Mouse (Mus musculus) mouse embryonic stem cell (cell line): ENCODE data around the gene Stx16.

ENCODE experiments used
- in situ Hi-C, 2 experiments: fragments of 300-500 bp; cut with MboI; formaldehyde crosslinking; loops; 1 replicate in 1 of 2; 3 replicates in 1 of 2; pipeline ENCODE4 v1.14.3; 2019 to 2020; ENCODE audit warnings: low sequenced_read_pairs in 2 of 2, low pct_unique_long_range_greater_than_20kb in 1 of 2, mixed read lengths in 1 of 2; ENCODE audit not compliant: unreplicated experiment in 1 of 2

Stx16 gene

DNA sequence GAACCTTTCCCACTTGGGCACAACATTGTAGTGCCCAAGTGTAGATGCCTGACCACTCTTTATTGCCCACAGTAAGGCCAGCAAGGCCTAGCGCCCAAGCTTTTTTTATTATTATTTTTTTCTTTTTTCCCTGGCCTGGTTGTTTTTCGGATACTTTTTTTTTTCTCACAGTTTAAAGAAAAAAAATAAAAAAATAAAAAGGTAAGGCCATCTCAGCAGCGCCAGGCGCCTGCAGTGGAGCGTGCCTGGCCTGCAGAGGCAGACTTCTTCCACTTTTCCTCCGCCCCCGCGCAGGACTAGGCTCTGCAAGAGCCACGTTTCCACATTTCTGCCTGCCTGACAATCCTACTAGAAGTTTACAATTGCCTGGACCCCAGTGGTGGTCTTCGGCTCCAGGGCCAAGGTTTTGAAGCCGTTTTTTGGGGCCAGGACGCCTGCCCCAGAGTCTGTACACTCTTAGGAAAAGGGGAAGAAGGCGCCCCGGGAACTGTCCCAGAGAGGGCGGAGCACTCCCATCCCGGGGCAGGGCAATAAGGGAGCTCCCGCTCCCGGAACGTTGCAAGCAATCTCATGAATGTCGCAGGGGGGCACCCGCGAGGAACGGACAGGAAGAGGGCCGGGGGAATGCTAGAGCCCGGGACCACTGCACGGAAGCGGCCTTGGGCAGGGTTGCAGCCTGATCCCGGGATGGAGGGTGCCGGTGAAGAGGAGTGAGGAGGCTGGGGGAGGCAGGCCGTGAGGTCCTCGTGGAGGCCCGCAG, at the start of gene Stx16:
Gene Stx16, plus strand, starts transcription at position 636 of the 760 bp plus-strand sequence.
- in situ Hi-C loops: no loop called here

- in situ Hi-C loops: no loop called here
Measured at GRCm38 (mm10) chr2:174026406-174026805, 49.7 kb upstream of the Stx16 start.

DNA sequence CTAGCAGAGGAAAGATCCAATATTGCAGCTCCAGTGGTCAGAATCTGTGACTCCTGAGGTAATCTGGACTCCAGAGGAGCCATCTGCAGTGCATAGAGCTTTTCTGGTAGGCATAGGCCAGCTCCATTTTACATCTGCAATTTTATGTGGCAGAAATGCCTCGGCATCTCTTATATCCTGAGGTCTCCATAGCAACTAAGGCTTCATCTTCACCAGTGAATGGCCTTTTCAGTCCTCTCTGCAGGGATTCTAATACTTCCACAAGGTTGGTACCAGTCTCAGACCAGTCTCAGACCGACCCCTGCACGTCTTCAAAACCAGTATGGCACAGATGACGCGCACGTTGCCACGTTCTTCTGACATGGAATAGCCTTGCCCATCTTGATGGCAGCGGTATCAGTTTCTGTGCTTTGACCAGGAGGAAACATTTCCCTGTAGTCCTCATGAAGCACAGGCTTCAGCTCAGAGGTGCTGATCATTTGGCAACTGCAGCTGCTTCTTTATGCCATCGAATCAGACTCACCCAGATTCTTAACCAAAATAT, 42.8 kb upstream of the Stx16 start:
- in situ Hi-C loops: no loop called here

DNA sequence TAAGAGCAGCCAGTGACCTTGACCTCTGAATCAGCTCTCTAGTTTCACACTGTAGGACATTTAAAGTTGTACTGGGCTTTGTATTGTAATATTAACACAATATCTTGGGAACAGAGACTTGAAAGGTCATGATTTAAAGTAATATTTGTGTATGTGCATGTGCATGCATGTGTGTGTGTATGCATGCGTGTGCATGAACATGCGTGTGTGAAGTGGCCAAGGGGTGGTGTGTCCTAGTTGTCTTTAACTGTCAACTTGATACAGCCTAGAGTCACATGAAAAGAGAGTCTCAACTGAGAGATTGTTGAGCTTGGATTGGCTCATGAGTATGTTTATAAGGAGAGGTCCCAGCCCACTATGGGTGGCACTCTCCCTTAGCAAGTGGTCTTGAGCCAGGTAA, 28.5 kb upstream of the Stx16 start:
- in situ Hi-C loops: no loop called here

DNA sequence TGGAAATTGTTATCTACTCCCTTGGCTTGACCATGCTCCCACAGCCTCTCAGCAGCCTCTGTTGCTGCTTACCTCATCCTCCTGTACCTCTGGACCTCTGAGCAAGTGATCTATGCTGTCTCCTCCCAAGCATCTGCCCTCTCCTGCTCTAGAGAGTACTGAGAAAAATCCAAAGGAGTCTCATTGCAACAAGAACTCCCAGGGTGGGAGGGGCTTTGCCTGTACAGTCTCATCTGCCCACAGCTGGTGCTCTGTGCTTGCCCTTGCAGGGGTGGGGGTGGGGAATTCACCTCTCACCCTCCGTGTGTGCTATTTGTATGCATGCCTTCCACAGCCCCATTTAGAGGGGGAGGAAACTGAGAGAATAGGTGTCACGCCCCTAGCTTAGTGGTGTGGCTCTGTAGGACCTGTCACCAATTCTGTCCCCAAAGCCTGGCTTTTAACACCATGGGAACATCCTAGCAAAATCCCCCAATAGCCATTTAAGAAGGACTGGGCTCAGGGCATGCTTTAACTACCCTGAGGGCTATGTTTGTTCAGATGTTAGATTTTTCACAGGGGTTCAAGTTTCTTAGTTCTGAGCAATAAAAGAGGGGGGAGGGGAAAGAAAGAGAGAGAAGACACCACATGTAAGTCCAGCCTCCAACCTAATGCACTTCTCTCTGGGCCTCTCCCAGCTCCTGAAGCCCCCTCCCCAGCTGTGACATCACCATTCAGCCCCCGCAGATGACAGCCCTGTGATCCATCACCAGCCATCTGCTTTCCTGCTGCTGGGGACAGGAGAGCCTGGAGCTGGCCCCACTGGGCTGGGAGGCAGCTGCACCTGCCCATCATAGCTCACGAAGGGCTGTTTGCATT, 26.4 kb upstream of the Stx16 start:
- in situ Hi-C loops: no loop called here

DNA sequence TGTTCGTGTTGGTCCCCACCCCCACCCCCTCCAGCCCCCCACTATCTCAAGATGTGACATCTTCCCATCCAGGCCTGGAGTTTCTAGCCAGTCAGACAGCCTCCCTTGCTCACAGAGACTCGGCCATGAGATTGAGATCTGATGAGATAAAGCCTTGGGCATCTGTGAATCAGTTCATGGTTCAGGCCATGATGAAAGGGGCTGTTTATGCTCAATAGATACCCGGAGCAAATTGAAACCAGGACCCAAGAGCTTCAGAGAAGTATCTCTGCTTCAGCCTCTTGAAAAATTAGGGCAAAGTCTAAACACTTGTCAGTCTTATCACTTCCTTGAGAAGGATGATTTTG, 25.8 kb upstream of the Stx16 start:
- in situ Hi-C loops: no loop called here

GRCm38 (mm10) chr2:174051081-174051481, 25.0 kb upstream of the Stx16 start:
- in situ Hi-C loops: no loop called here

- in situ Hi-C loops: no loop called here
Measured at GRCm38 (mm10) chr2:174054496-174054895, 21.6 kb upstream of the Stx16 start.

- in situ Hi-C loops: no loop called here
Measured at GRCm38 (mm10) chr2:174057730-174058129, 18.4 kb upstream of the Stx16 start.

DNA sequence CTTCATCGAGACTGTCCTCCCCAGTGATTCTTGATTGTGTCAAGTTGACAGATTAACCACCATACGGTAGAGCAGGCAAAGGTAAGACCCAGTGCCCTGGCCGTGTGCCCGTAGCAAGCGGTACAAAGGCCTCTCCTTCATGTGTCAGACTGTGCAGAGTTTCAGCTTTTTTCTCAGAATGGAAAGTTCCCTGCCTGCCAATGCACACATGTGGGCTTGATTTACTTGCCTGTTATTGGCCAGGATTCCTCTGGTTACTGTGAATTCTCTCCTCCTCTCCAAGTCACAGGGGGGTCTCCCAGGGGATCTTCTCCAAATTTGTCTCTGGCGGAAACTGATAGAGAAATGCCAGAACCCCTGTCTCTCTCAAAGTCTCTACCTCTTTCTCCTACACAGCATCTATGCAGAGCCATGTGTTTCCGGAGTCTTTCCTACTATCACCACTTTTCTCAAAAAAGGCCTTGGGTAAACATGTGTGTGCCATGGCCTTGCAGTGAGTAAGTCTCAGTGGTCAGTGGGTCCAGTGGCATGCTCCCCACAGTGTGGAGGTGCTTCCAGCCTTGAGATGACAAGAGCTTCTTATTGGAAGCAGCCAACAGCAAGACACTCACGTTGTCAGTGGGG, 17.7 kb upstream of the Stx16 start:
- in situ Hi-C loops: no loop called here

DNA sequence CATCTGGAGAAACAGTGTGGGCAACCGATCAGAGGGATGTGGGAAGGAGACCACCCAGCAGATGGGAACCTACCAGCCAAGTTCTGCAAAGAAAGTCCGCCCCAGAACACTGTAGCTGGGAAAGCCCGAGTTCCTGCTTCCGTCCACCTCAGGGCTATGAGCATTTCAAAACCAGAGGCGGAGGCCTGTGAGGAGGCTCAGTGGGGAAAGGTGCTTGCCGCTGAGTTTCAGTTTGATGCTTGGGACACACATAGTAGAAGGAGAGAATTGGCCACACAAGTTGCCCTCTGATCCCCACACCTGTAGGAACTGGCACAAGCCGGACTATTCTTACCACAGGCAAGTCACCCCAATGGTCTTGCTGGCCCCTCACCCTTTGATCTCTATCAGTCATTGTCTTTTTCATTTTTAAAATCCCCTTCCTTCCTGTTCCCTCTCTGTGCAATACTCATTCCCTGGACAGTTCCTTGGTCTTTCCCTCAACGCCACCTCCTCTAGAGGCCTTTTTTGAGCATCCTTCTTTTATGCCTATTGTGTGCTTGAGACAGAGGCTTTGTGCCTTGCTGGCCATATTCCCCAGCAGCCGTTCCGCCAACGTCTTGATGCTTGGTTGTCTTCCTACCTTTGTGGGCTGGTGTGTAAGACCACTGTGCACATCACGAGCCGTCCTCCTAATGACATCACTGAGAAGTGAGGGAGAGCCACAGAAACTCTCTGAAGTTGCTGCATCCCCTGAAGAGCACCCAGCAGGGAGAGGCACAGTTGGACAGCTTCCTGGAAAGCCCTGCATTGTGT, 16.3 kb upstream of the Stx16 start:
- in situ Hi-C loops: no loop called here

DNA sequence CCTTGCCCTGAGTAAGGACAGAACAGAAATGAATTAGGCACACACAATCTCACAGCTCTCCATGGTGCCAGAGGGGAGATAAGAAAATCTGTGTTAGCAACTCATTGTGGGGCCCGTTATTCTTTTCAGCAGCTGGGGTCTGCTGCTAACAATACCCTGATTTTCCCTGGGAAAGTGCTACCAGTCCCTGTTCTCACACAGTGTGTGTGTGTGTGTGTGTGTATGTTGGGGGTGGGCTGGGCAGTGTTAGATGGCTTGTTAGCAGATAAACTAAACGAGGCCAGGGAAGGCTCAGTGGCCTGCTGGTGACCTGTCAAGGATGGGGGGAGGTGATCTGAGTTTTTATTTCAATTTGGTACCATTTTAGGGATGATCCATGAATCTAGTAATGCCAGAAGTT, 14.9 kb upstream of the Stx16 start:
- in situ Hi-C loops: no loop called here

DNA sequence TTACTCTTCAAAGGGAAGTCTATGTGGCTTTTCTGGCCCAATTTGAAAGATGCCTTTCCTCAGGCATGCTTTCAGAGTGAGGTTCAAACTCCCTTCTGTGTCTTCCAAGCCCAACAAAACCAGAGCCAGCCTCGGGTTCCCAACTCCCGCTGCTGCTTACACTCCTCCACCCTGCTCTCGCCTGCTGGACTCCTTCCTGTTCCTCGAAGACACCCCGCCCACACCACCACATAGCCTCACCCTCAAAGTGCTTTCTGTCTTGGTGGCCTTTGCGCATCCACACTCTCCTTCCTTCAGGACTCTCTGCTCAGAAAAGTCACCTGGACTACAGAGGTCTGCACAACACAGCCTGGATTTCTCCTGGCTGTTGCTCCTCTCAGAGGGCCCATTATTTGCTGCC, 13.0 kb upstream of the Stx16 start:
- in situ Hi-C loops: no loop called here

DNA sequence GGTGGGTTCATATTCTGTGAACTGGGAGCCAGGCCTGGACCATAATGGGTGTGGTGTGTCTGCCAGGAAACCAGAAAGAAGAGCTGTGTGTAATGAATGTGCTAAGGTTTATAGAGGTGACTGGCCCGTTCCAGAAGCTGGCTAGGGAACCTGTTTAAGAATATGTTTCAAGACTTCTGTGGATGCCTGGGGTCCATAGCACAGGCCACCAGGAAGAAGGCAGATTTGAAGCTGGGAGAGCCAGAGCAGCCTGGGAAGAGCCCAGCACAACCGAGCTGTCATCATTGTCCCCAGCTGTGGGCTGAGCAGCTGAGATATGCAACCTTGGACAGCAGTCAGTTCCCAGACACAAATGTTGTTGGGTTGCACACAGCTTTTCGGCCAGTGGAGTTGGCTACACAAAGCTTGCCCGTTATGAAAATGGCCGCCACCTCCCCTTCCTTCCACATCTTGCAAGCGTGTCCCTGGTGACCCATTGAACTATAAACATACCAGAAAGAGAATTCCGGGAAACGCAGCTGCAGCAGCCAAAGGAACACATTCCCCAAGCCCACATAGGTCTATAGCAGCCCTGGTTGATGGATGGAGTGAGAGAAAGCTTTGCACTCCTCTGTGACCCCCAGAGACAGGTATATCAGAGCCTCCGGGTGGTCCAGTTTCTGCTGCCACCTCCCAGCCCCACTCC, 12.4 kb upstream of the Stx16 start:
- in situ Hi-C loops: no loop called here

DNA sequence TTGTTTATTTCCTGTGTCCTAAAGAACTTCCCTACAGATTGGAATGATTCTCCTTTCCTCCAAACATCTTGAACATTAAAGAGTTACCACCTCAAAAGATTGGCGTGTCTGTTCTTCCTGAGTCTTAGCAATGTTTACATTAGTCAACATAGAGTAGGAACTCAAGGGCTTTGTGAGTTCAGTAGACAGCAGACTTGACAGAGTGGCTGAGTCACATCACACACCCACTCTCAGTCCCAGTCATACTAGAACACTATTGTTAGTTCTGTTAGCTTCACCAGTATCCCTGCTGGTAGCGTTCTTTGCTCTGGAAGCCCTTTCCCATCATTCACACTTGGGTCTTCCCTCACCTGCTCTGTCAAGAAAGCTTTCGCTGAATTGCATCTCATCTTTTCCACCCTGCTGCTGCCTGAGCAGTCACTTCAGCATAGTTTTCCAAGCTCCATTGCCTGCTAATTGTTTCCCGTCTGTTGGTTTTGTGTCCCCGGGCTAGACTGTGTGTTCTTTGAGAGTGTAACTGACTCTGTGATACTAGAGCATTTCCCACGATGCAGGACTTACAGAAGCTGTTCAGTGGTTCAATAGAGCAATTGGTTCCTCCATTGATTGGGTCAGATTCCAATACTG, 8.2 kb upstream of the Stx16 start:
- in situ Hi-C loops: no loop called here

DNA sequence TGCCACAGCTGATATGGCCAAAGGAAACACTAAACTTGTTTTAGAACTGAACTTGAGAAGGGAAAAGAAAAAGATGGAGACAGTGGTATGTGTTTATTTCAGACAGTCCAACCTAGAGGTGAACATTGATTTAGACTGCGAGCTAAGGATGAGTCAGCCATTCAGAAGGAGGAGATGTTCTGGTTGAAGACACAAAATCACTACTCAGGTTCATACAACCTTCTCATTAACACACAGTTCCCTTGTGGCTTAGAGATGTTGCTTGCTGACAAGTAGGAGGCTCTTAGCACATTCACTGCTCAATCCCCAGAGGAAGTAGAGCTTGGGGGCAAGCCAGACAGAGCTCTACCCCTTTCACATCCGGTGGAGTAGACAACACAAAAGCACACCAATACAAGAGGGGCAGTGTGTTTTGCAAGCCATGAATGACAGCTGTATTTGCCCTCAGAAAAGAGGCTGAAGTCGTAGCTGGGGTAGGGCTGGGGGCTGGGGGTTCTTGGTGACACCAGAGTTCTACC, 6.5 kb upstream of the Stx16 start:
- in situ Hi-C loops: no loop called here

GRCm38 (mm10) chr2:174071406-174071805, 4.7 kb upstream of the Stx16 start:
- in situ Hi-C loops: no loop called here
